Mouse (Mus musculus): ENCODE data around the gene Vsx1. TPM values are rescaled to one million over a fixed set of nuclear protein-coding genes. Genes with fewer than 3 reads are reported as not detected.

Gene Vsx1
- not detected in 2 replicates for polyA plus RNA-seq (2015; fragmentation: Nextera tagmentation; extraction: Ambion mirVana)

DNA sequence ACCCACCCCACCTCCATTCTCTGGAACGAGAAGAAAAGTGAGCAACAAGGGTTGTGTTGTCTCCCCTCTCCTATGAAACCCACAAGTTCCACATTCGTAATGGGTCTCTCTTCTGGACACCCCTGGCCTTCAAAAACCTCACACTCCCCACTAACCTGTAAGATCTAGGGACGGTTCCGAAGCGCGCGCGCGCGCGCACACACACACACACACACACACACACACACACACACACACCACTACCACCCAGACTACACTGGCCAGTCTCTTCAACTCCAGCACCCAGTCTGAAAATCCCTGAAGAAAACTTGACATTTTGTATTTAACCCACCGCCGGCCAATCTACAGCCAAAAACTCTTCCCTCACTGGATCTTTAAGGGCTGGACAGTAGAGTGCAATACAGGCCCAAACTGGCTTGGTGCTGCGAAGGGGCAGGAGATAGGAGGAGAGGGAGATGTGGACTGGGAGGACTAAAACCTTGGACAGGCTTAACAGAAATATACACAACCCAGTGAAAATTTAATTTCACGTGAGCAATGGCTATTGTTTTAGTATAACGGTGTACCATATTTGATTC is at the start of gene Vsx1:
Vsx1 (minus strand) TSS at position 138 of the 578 bp plus-strand sequence.
- H3K9ac ChIP-seq, result peak within 1 kb of the TSS; percentile 62
- H3K4me1 ChIP-seq, result peaks cover 13% of the 10 kb centered on the region
- peak within 1 kb of the TSS; percentile 55 for H3K4me3 ChIP-seq
- no peaks in the 10 kb centered on the region for H3K9me3 ChIP-seq
- ATAC-seq (ENCODE audit: extremely low read depth, insufficient number of reproducible peaks, low FRiP score, low TSS enrichment), result no peak
- H3K4me2 ChIP-seq, result peak within 1 kb of the TSS; percentile 79
- WGBS, result 40% methylated on average over 16 of the region's 16 CpGs
- H3K36me3 ChIP-seq, result no peaks in the 10 kb centered on the region
- H3K27me3 ChIP-seq (replicated peaks), result peaks cover 87% of the 10 kb centered on the region
- no peak within 1 kb of the TSS for H3K27ac ChIP-seq (replicated peaks)

DNA sequence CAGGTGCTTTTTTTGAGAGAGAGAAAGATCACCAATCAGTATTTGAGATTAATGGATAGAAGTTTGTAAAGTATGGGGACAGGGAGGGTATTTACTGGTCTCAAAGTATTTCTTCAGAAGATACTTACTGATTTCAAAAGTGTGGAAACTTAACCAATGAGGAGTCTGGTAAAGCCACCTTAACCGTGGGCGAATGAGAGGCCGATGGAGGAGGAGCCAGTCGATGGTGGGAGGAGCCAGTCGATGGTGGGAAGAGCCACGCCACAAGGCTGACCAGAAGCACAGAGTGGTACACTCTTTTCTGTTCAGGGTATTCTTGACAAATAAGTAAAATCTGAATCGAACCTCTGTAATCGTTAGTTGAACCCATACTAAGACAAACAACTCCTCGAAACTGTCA is 48.7 kb upstream of the Vsx1 start:
- 68% methylated on average over 9 of the region's 9 CpGs for WGBS
- no peak overlapping the region for H3K4me2 ChIP-seq
- no peak for ATAC-seq (ENCODE audit: extremely low read depth, insufficient number of reproducible peaks, low FRiP score, low TSS enrichment)
- H3K4me3 ChIP-seq, result no peak overlapping the region
- no peaks in the 10 kb centered on the region for H3K36me3 ChIP-seq
- no peaks in the 10 kb centered on the region for H3K27me3 ChIP-seq (replicated peaks)
- no peaks in the 10 kb centered on the region for H3K4me1 ChIP-seq
- H3K27ac ChIP-seq (replicated peaks), result no peak overlapping the region
- no peak overlapping the region for H3K9ac ChIP-seq
- H3K9me3 ChIP-seq, result no peaks in the 10 kb centered on the region

- Histone ChIP-seq H3K9ac (no peak overlapping the region), H3K4me2 (no peak overlapping the region), H3K36me3 (no peaks in the 10 kb centered on the region), H3K27ac (replicated peaks) (no peak overlapping the region), H3K27me3 (replicated peaks) (no peaks in the 10 kb centered on the region), H3K4me1 (no peaks in the 10 kb centered on the region), H3K9me3 (no peaks in the 10 kb centered on the region), H3K4me3 (no peak overlapping the region)
- WGBS, result 68% methylated on average over 11 of the region's 11 CpGs
- ATAC-seq (ENCODE audit: extremely low read depth, insufficient number of reproducible peaks, low FRiP score, low TSS enrichment), result no peak
Observed at GRCm38 (mm10) chr2:150735756-150736576, 46.8 kb upstream of the Vsx1 start.

- no peaks in the 10 kb centered on the region for H3K9me3 ChIP-seq
- H3K36me3 ChIP-seq, result no peaks in the 10 kb centered on the region
- ATAC-seq (ENCODE audit: extremely low read depth, insufficient number of reproducible peaks, low FRiP score, low TSS enrichment), result no peak
- H3K27me3 ChIP-seq (replicated peaks), result no peaks in the 10 kb centered on the region
- no peaks in the 10 kb centered on the region for H3K4me1 ChIP-seq
- WGBS, result 76% methylated on average over 4 of the region's 4 CpGs
- no peak overlapping the region for H3K9ac ChIP-seq
- no peak overlapping the region for H3K4me2 ChIP-seq
- H3K4me3 ChIP-seq, result no peak overlapping the region
- no peak overlapping the region for H3K27ac ChIP-seq (replicated peaks)
Observed at GRCm38 (mm10) chr2:150712167-150712674, 23.1 kb upstream of the Vsx1 start.

DNA sequence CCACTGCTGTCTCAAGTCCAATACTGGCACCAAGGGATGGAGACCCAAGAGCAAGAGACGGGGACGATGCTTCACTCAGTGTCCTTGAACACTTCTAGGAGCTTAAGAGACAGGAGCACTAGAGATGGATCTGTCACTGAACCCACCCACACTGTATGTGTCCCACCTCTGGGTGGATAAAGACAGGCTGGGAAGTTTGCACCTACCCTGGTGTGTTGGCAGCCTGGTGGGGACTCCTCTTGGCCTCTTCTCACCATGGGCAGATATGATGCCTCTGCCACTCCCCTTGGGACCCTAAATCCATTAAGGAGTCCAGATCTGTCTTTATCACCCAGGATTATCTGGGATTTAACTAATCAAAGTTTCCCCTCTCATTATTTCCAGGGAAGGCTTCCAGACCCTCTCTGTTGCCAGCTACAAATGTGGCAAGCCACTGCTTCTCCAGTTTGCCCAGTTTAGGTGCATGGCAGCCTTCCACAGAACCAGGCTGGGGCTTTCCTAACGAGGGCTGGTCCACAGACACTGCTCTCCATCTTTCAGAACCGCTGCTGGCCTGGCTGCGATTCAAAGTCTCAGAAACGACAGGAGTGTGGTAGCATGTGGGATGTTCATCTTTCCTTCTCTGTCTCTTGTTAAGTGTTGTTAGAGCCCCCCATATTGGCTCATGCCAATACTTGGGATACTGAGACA is 2.5 kb upstream of the Vsx1 start:
- WGBS, result 68% methylated on average over 6 of the region's 6 CpGs
- peaks cover 13% of the 10 kb centered on the region for H3K4me1 ChIP-seq
- no peak overlapping the region for H3K27ac ChIP-seq (replicated peaks)
- ATAC-seq (ENCODE audit: extremely low read depth, insufficient number of reproducible peaks, low FRiP score, low TSS enrichment), result no peak
- H3K27me3 ChIP-seq (replicated peaks), result peaks cover 66% of the 10 kb centered on the region
- no peak overlapping the region for H3K4me2 ChIP-seq
- no peak overlapping the region for H3K9ac ChIP-seq
- no peaks in the 10 kb centered on the region for H3K9me3 ChIP-seq
- H3K4me3 ChIP-seq, result no peak overlapping the region
- no peaks in the 10 kb centered on the region for H3K36me3 ChIP-seq

DNA sequence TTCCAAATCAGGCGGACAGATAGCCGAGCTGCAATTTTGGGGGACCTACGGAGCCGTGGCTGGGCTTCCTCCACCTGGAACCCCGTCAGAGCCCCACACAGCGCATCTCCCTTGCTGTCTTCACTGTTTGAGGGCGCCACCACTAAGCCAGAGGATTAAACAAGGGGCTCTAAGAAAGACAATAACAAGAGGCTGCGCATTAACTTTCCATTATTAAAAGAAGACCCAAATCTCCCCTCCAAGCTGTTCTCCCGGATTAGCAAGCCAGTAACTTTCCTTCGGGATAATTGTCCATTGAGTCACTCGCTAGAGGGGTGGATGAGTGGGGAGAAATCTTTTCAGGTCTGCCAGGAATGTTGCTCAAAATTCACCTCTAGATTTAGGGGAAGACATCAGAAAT is 1.1 kb upstream of the Vsx1 start:
- Histone ChIP-seq H3K9me3 (no peaks in the 10 kb centered on the region), H3K27ac (replicated peaks) (no peak overlapping the region), H3K4me1 (peaks cover 13% of the 10 kb centered on the region), H3K9ac (no peak overlapping the region), H3K4me2 (no peak overlapping the region), H3K4me3 (no peak overlapping the region), H3K27me3 (replicated peaks) (peaks cover 80% of the 10 kb centered on the region), H3K36me3 (no peaks in the 10 kb centered on the region)
- no peak for ATAC-seq (ENCODE audit: extremely low read depth, insufficient number of reproducible peaks, low FRiP score, low TSS enrichment)
- WGBS, result 6% methylated on average over 11 of the region's 11 CpGs

- no peaks in the 10 kb centered on the region for H3K9me3 ChIP-seq
- peaks cover 89% of the 10 kb centered on the region for H3K27me3 ChIP-seq (replicated peaks)
- peak overlapping the region; percentile 55 for H3K4me3 ChIP-seq
- H3K4me1 ChIP-seq, result peaks cover 13% of the 10 kb centered on the region
- ATAC-seq (ENCODE audit: extremely low read depth, insufficient number of reproducible peaks, low FRiP score, low TSS enrichment), result no peak
- H3K4me2 ChIP-seq, result peak overlapping the region; percentile 79
- no peak overlapping the region for H3K27ac ChIP-seq (replicated peaks)
- H3K9ac ChIP-seq, result peak overlapping the region; percentile 62
- no peaks in the 10 kb centered on the region for H3K36me3 ChIP-seq
- WGBS, result under 1% methylated on average over 43 of the region's 44 CpGs
Observed at GRCm38 (mm10) chr2:150688541-150689186, 496 bp downstream of the Vsx1 start.

DNA sequence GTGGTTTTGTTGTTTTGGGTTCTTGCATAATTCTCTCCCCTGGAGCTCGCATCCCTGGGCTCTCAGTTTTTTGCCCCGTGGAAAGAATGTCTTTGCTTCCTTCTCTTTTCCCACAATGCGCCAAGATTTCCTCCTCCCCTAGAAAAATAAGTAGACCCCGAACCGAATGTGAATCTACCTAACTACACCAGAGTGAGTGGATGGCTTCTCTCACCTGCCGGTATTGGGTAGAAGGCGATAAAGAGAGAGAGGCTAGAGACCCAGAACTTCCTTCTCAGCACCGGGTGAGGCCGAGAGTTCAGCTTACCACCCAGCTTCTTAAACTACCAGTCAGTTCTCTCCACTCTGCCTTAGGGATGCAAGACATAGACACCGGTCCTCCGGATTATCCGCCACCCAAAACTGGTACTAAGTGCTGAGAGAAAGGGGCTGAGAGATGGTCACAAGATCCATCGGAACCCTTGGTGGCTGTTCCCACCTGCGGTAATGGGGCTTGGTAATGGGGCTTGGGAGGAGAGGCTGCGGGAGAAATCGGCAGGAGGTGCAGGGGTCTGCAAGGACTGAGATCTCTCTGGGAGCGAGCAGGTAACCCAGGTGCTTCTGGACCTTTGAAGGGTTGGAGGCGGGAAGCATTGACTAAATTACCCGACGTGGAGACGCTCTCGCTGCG is 1.2 kb downstream of the Vsx1 start:
- Histone ChIP-seq H3K27me3 (replicated peaks) (peaks cover 87% of the 10 kb centered on the region), H3K27ac (replicated peaks) (no peak overlapping the region), H3K9me3 (no peaks in the 10 kb centered on the region), H3K4me3 (peak overlapping the region; percentile 55), H3K4me2 (peak overlapping the region; percentile 79), H3K4me1 (peaks cover 13% of the 10 kb centered on the region), H3K36me3 (no peaks in the 10 kb centered on the region), H3K9ac (peak overlapping the region; percentile 62)
- no peak for ATAC-seq (ENCODE audit: extremely low read depth, insufficient number of reproducible peaks, low FRiP score, low TSS enrichment)
- 2% methylated on average over 23 of the region's 23 CpGs for WGBS

DNA sequence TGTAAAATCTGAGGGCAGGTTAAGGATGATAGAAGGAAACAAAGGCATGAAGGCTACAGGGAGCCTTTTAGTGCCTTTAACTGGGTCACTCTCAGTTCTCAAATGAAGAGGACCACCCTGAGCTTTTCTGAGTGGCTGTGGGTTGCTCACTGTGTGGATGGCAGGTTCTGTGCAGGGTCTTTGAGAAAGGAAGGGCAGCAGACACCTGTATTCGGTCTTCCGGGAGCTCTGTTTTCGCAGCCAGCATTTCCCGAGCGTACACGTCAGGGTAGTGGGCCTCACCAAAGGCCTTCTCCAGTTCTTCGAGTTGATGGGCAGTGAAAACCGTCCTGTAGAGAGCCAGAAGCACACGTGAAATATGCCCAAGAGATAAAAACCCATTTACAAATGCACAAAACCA is 3.8 kb downstream of the Vsx1 start:
- H3K9ac ChIP-seq, result no peak overlapping the region
- no peak overlapping the region for H3K4me2 ChIP-seq
- H3K4me1 ChIP-seq, result peaks cover 13% of the 10 kb centered on the region
- no peak for ATAC-seq (ENCODE audit: extremely low read depth, insufficient number of reproducible peaks, low FRiP score, low TSS enrichment)
- no peak overlapping the region for H3K27ac ChIP-seq (replicated peaks)
- WGBS, result 85% methylated on average over 9 of the region's 9 CpGs
- H3K36me3 ChIP-seq, result no peaks in the 10 kb centered on the region
- peaks cover 61% of the 10 kb centered on the region for H3K27me3 ChIP-seq (replicated peaks)
- H3K9me3 ChIP-seq, result no peaks in the 10 kb centered on the region
- H3K4me3 ChIP-seq, result no peak overlapping the region

- Histone ChIP-seq H3K4me2 (no peak overlapping the region), H3K27me3 (replicated peaks) (peaks cover 52% of the 10 kb centered on the region), H3K9ac (no peak overlapping the region), H3K36me3 (no peaks in the 10 kb centered on the region), H3K4me1 (peaks cover 13% of the 10 kb centered on the region), H3K27ac (replicated peaks) (no peak overlapping the region), H3K9me3 (no peaks in the 10 kb centered on the region), H3K4me3 (no peak overlapping the region)
- no peak for ATAC-seq (ENCODE audit: extremely low read depth, insufficient number of reproducible peaks, low FRiP score, low TSS enrichment)
- WGBS, result 79% methylated on average over 12 of the region's 12 CpGs
Observed at GRCm38 (mm10) chr2:150684451-150684850, 4.7 kb downstream of the Vsx1 start.
